Mouse (Mus musculus): Measurements from ENCODE around the gene Frmd6.

Gene Frmd6

GRCm38 (mm10) chr12:70824729-70825650 is at the start of gene Frmd6:
Gene Frmd6 (plus strand): TSS chr12:70825514.
- peak; percentile 90 for DNase-seq (ENCODE audit: low spot score)

GRCm38 (mm10) chr12:70775609-70776008 is 49.7 kb upstream of the Frmd6 start:
- no peak for DNase-seq (ENCODE audit: low spot score)

- DNase-seq (ENCODE audit: low spot score): no peak
Measured at GRCm38 (mm10) chr12:70776683-70777082, 48.6 kb upstream of the Frmd6 start.

- no peak for DNase-seq (ENCODE audit: low spot score)
Measured at GRCm38 (mm10) chr12:70777466-70777865, 47.8 kb upstream of the Frmd6 start.

GRCm38 (mm10) chr12:70777866-70778265 is 47.4 kb upstream of the Frmd6 start:
- no peak for DNase-seq (ENCODE audit: low spot score)

- DNase-seq (ENCODE audit: low spot score): no peak
Measured at GRCm38 (mm10) chr12:70778271-70778670, 47.0 kb upstream of the Frmd6 start.

GRCm38 (mm10) chr12:70778724-70779123 is 46.6 kb upstream of the Frmd6 start:
- DNase-seq (ENCODE audit: low spot score): no peak

- no peak for DNase-seq (ENCODE audit: low spot score)
Measured at GRCm38 (mm10) chr12:70783049-70783448, 42.3 kb upstream of the Frmd6 start.

- no peak for DNase-seq (ENCODE audit: low spot score)
Measured at GRCm38 (mm10) chr12:70783475-70784239, 41.7 kb upstream of the Frmd6 start.

GRCm38 (mm10) chr12:70784240-70784705 is 41.0 kb upstream of the Frmd6 start:
- no peak for DNase-seq (ENCODE audit: low spot score)

GRCm38 (mm10) chr12:70789341-70789740 is 36.0 kb upstream of the Frmd6 start:
- no peak for DNase-seq (ENCODE audit: low spot score)

GRCm38 (mm10) chr12:70793291-70793690 is 32.0 kb upstream of the Frmd6 start:
- no peak for DNase-seq (ENCODE audit: low spot score)

GRCm38 (mm10) chr12:70794543-70795388 is 30.5 kb upstream of the Frmd6 start:
- no peak for DNase-seq (ENCODE audit: low spot score)

- DNase-seq (ENCODE audit: low spot score): no peak
Measured at GRCm38 (mm10) chr12:70795389-70795711, 30.0 kb upstream of the Frmd6 start.

GRCm38 (mm10) chr12:70798496-70798895 is 26.8 kb upstream of the Frmd6 start:
- DNase-seq (ENCODE audit: low spot score): no peak

- DNase-seq (ENCODE audit: low spot score): no peak
Measured at GRCm38 (mm10) chr12:70799231-70800002, 25.9 kb upstream of the Frmd6 start.

GRCm38 (mm10) chr12:70800086-70800485 is 25.2 kb upstream of the Frmd6 start:
- DNase-seq (ENCODE audit: low spot score): no peak

GRCm38 (mm10) chr12:70801361-70801760 is 24.0 kb upstream of the Frmd6 start:
- DNase-seq (ENCODE audit: low spot score): no peak

GRCm38 (mm10) chr12:70803494-70803893 is 21.8 kb upstream of the Frmd6 start:
- no peak for DNase-seq (ENCODE audit: low spot score)

GRCm38 (mm10) chr12:70804989-70805388 is 20.3 kb upstream of the Frmd6 start:
- no peak for DNase-seq (ENCODE audit: low spot score)

GRCm38 (mm10) chr12:70807543-70807942 is 17.8 kb upstream of the Frmd6 start:
- no peak for DNase-seq (ENCODE audit: low spot score)
